Mouse (Mus musculus) forebrain, embryonic 16.5 days (tissue): Measurements from ENCODE around the gene Gm10073. TPM values are rescaled to one million over a fixed set of nuclear protein-coding genes. Genes with fewer than 3 reads are reported as not detected.
"Not testable (repeated sequence)": the region's sequence is repeated elsewhere in the genome, so short reads cannot be mapped to it uniquely, and the experiment has no call there.

Experiments
- ATAC-seq: fragments of 200-750 bp; cut with Nextera tagmentation; 2 replicates; pipeline ENCODE4 v1.8.0; 2017; ENCODE audit warnings: mild to moderate bottlenecking, moderate library complexity
- H3K27ac ChIP-seq: fragments of 300-500 bp; sonication (generic); 2 replicates; pipeline ENCODE4 v1.5.1; 2014; ENCODE audit warnings: low read length, control low read depth
- H3K27me3 ChIP-seq: fragments of 300-500 bp; sonication (generic); replicated peaks from 2 replicates; pipeline ENCODE4 v1.6.1; 2014; ENCODE audit warnings: low read length; ENCODE audit not compliant: control insufficient read depth, insufficient read depth
- H3K36me3 ChIP-seq: fragments of 300-500 bp; sonication (generic); 2 replicates; pipeline ENCODE4 v1.6.1; 2014; ENCODE audit not compliant: control insufficient read depth, insufficient read depth
- H3K4me1 ChIP-seq: fragments of 300-500 bp; sonication (generic); replicated peaks from 2 replicates; pipeline ENCODE4 v1.6.1; 2014; ENCODE audit warnings: low read length; ENCODE audit not compliant: control insufficient read depth, insufficient read depth
- H3K4me2 ChIP-seq: fragments of 300-500 bp; sonication (generic); 2 replicates; pipeline ENCODE4 v1.6.1; 2014; ENCODE audit warnings: mild to moderate bottlenecking, low read length, control low read depth
- H3K4me3 ChIP-seq: fragments of 300-500 bp; sonication (generic); replicated peaks from 2 replicates; pipeline ENCODE4 v1.5.1; 2014; ENCODE audit warnings: mild to moderate bottlenecking, low read length, control low read depth
- H3K9ac ChIP-seq: fragments of 300-500 bp; sonication (generic); replicated peaks from 2 replicates; pipeline ENCODE4 v1.6.1; 2014; ENCODE audit warnings: low read depth, low read length, control low read depth
- H3K9me3 ChIP-seq: fragments of 300-500 bp; sonication (generic); 2 replicates; pipeline ENCODE4 v1.6.1; 2016; ENCODE audit warnings: low read length; ENCODE audit not compliant: control insufficient read depth
- WGBS: fragments of 180-500 bp; shearing (Covaris S2); extraction: QIAGEN DNeasy Blood & Tissue Kit; methylation state at CpG from one replicate; pipeline ENCODE4 v1.1.7; 2014; 5-methylcytosine and 5-hydroxymethylcytosine counted together
- polyA plus RNA-seq: library from polyadenylated mRNA; unstranded; fragments of >200 nt; fragmentation: Nextera tagmentation; extraction: Ambion mirVana; gene quantifications from 2 replicates; pipeline ENCODE4 v1.2.1, GENCODE M21; 2015

The Gm10073 gene
- polyA plus RNA-seq: 7.9 and 9.2 TPM in 2 replicates

DNA sequence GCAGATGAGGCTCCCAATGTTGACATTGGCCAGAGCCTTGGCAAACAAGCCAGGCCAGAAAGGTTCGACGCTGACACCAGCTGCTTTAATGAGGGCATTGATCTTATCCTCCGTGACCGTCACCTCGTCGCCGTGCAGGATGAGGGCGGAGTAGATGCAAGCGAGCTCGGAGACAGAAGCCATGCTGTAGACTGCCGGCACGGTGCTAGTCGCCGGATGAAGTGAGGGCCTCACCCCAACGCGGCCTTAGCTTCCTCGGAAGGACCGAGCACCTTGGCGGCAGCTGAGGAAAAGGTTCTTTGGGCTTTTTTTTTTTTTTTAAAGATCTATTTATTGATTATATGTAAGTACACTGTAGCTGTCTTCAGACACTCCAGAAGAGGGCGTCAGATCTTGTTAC, at the start of gene Gm10073:
Gene Gm10073, minus strand, starts transcription at position 294 of the 400 bp plus-strand sequence.
- 62% methylated on average over 20 of the region's 20 CpGs for WGBS
- H3K27ac ChIP-seq, H3K9me3 ChIP-seq, H3K9ac ChIP-seq, H3K36me3 ChIP-seq, ATAC-seq, H3K27me3 ChIP-seq, H3K4me1 ChIP-seq, H3K4me2 ChIP-seq, H3K4me3 ChIP-seq: not testable (repeated sequence)

DNA sequence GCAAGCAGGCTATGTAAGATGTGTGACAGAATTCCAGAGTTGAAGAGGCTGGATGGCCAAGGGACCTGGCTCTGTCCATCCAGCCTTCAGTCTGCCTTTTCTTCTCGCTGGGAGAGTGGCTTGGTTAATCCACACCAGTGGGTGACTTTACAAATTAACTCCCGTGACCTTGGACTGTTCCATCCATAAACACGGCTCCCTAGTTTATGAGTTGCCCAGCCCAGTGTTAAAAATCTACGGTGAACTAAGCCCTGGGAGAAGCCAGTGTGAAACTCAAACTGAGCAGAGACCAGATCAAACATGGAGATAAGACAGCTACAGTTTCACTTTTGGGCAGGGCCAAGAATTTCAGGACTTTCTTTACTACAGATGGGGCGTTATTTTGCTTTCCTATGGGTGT, 49.8 kb upstream of the Gm10073 start:
- H3K4me2 ChIP-seq: no peak overlapping the region
- no peak overlapping the region for H3K27ac ChIP-seq
- no peak for ATAC-seq
- no peaks in the 10 kb centered on the region for H3K27me3 ChIP-seq
- 88% methylated on average over 5 of the region's 5 CpGs for WGBS
- no peaks in the 10 kb centered on the region for H3K9me3 ChIP-seq
- no peak overlapping the region for H3K9ac ChIP-seq
- H3K36me3 ChIP-seq: no peaks in the 10 kb centered on the region
- no peak overlapping the region for H3K4me3 ChIP-seq
- H3K4me1 ChIP-seq: no peaks in the 10 kb centered on the region

DNA sequence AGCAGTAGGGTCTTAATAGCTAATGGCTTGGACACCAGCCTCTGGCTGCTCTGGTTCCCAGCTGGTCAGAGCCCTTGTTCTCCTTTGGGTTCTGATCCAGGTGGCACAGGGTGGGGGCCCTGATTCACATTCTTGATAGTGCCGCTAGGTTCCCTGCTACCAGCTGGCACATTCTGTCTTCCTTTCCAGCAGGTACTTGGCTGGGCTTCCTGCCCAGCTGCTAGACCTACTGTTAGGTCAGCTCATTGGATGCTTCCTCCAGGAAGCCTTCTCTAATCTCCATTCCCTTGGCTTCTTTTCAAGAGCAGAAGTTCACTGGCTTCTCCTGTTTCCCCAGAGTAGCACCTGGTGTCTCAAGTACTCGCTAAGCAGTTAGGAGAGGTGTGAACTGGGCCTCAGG, 47.2 kb upstream of the Gm10073 start:
- Histone ChIP-seq H3K4me1 (no peaks in the 10 kb centered on the region), H3K36me3 (no peaks in the 10 kb centered on the region), H3K27ac (no peak overlapping the region), H3K9me3 (no peaks in the 10 kb centered on the region), H3K4me3 (no peak overlapping the region), H3K4me2 (no peak overlapping the region), H3K27me3 (no peaks in the 10 kb centered on the region), H3K9ac (no peak overlapping the region)
- no peak for ATAC-seq
- WGBS: 61% methylated on average over 2 of the region's 2 CpGs

DNA sequence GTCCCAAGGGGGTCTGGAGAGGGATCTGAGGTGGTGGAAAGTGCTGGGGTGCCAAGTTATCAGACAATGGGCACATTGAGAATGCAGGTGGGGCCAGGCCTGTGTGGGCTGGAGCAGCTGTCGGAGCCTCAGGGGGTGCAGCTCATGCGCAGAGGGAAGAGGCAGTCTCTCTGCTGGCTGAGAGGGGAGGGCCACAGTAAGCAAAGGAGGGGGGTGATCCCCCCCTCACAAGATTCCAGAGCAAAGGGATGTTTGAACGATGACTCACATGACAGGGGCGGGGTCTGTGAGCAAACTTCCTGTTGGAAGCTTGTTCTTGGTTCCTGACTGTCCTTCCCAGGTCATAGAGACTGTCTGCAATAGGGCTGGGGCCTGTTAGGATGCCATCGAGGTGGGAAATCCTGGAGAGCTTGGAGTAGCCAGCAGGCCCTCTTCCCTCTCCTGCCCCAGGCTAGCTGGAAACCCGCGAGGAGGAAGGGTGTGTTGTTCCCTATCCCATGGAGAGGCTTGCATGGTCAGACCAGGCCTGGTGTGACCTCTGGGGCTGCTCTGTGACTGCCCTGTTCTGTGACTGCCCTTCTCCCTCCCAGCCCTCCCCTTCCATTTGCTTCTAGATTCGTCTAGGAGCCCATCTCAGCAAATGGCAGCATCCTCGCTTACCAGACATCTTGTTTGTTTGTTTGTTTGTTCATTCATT, 46.4 kb upstream of the Gm10073 start:
- Histone ChIP-seq H3K36me3 (no peaks in the 10 kb centered on the region), H3K9ac (no peak overlapping the region), H3K4me2 (no peak overlapping the region), H3K9me3 (no peaks in the 10 kb centered on the region), H3K4me1 (no peaks in the 10 kb centered on the region), H3K27ac (no peak overlapping the region), H3K4me3 (no peak overlapping the region), H3K27me3 (no peaks in the 10 kb centered on the region)
- WGBS: 60% methylated on average over 9 of the region's 9 CpGs
- ATAC-seq: no peak

DNA sequence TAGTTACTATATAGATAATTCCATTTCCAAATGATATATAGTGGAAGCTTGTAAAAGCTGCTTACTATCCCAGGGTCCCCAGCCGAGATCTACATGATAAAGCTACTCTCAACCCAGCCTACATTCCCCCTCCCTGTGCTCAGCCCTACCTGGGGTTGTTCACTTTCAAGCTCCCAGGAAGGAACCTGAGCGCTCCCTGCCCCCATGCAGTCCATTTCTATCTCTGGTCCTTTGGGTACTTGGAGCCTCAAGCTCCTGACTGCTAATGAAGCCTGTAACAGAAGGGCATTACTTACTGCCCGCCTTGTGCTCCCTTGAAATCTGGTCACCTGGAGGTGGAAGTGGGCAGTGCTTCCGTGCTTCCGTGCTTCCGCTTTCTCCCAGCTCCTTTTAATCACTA, 45.1 kb upstream of the Gm10073 start:
- H3K27me3 ChIP-seq: no peaks in the 10 kb centered on the region
- no peak overlapping the region for H3K9ac ChIP-seq
- no peaks in the 10 kb centered on the region for H3K9me3 ChIP-seq
- ATAC-seq: no peak
- no peaks in the 10 kb centered on the region for H3K36me3 ChIP-seq
- 53% methylated on average over 6 of the region's 6 CpGs for WGBS
- H3K4me1 ChIP-seq: no peaks in the 10 kb centered on the region
- no peak overlapping the region for H3K4me2 ChIP-seq
- H3K4me3 ChIP-seq: no peak overlapping the region
- no peak overlapping the region for H3K27ac ChIP-seq

DNA sequence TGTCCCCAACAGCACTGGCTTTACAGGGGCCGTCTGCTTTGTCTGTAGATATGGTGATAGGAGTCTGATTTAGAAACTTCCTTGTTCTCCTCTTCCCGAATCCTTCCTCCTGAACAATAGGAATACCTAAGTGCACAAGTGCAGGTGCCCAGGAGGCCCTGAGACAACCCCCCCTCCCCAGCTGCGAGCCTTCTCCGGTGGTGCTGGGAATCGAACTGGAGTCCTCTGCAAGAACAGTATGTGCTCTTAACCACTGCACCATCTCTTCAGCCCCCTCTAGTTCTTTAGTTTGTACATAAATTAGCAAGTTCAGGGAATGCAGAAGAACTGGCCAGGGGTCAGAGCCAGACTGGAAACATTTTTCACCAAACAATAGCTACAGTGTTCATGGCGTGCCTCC, 44.6 kb upstream of the Gm10073 start:
- Histone ChIP-seq H3K27ac (no peak overlapping the region), H3K4me1 (no peaks in the 10 kb centered on the region), H3K27me3 (no peaks in the 10 kb centered on the region), H3K9ac (no peak overlapping the region), H3K4me3 (no peak overlapping the region), H3K4me2 (no peak overlapping the region), H3K9me3 (no peaks in the 10 kb centered on the region), H3K36me3 (no peaks in the 10 kb centered on the region)
- WGBS: 74% methylated on average over 6 of the region's 6 CpGs
- no peak for ATAC-seq

DNA sequence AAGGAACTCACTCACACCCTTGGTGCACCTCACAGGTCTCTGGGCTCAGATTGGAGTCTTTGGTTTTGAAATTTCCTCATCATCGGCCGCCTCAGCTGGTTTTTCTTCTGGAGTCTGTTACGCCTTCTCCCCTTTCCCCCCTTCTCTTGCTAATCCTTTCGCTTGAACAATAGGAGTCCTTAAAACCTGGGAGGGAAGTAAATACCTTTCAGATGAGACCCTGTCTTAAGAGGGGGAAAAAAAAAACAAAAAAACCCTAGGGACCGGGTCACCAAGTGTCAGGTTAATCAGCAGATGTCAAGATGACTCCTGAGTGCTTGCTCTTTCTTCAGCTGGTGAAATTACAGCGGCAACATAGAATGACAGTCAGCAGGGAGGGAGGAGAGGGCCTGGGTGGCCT, 43.9 kb upstream of the Gm10073 start:
- WGBS: 22% methylated on average over 6 of the region's 6 CpGs
- Histone ChIP-seq H3K4me1 (no peaks in the 10 kb centered on the region), H3K9me3 (no peaks in the 10 kb centered on the region), H3K4me3 (no peak overlapping the region), H3K27ac (no peak overlapping the region), H3K9ac (no peak overlapping the region), H3K36me3 (no peaks in the 10 kb centered on the region), H3K27me3 (no peaks in the 10 kb centered on the region), H3K4me2 (no peak overlapping the region)
- no peak for ATAC-seq

DNA sequence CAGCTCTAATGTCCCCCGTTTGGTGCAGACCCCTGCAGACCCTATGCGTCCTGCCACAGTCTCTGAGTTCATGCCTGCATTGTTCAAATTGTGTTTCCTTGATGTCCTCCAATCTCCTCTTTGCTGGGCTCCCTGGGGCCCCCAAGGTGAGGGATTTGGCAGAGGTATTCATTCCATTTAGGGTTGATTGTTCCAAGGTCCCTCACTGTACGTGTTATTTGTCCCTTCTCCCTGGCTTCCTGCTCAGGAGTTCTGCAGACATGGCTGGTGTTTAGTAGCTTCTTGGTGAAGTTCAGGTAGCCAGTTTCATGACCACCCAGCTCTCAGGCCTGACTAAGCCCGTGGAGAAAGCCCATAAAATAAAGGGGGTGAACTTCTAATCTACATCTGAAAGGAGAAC, 43.4 kb upstream of the Gm10073 start:
- no peak for ATAC-seq
- WGBS: 30% methylated on average over 4 of the region's 4 CpGs
- Histone ChIP-seq H3K4me1 (no peaks in the 10 kb centered on the region), H3K27ac (no peak overlapping the region), H3K4me3 (no peak overlapping the region), H3K9me3 (no peaks in the 10 kb centered on the region), H3K4me2 (no peak overlapping the region), H3K36me3 (no peaks in the 10 kb centered on the region), H3K27me3 (no peaks in the 10 kb centered on the region), H3K9ac (no peak overlapping the region)

DNA sequence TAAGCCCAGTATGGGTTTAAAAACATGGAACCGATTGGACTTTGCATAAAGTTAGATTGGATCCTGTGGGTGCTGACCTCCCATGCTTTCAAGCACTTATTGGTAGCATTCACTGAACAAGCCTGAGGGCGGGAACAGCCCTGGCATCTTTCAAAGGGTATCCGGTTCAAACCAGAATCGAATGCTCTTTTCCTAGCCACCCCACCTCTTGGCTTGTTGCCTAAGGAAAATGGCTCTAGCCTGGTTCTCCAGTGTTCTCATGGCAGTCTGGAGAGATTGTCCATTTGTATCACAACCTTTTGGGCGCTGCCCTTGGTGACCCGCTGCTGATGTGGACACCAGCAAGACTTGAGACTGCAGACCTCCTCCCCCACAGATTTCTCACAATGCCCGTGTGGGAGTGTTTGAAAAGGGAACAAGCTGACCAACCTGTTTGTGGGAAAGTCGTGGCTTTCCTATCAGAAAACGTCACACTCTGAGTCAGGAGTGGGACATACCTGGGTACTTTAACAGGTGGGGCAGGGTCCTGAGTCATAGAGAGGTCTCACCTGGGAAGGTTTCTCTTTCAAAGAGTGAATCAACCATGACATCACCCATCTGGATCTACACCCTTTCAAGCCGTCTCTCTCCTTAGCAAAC, 42.5 kb upstream of the Gm10073 start:
- no peaks in the 10 kb centered on the region for H3K27me3 ChIP-seq
- H3K9me3 ChIP-seq: no peaks in the 10 kb centered on the region
- 71% methylated on average over 10 of the region's 10 CpGs for WGBS
- H3K4me1 ChIP-seq: no peaks in the 10 kb centered on the region
- no peak overlapping the region for H3K9ac ChIP-seq
- no peak overlapping the region for H3K4me3 ChIP-seq
- H3K36me3 ChIP-seq: no peaks in the 10 kb centered on the region
- ATAC-seq: no peak
- no peak overlapping the region for H3K27ac ChIP-seq
- no peak overlapping the region for H3K4me2 ChIP-seq
